Mouse (Mus musculus) heart, adult 11 months (tissue): ENCODE data around the gene Muc3.

ENCODE experiments used
- DNase-seq: peaks from one replicate; pipeline ENCODE4 v3.0.0; 2022

The Muc3 gene

DNA sequence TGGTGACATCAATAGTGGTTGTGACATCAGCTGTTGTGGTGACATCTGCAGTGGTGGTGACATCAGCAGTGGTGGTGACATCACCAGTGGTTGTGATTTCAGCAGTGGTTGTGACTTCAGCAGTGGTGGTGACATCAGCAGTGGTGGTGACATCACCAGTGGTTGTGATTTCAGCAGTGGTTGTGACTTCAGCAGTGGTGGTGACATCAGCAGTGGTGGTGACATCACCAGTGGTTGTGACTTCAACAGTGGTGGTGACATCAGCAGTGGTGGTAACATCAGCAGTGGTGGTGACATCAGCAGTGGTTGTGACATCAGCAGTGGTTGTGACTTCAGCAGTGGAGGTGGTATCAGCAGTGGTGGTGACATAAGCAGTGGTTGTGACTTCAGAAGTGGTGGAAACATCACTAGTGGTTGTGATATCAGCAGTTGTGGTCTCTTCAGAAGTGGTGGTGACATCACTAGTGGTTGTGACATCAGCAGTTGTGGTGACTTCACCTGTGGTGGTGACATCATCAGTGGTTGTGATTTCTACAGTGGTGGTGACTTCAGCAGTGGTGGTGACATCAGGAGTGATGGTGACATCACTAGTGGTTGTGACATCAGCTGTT, at the start of gene Muc3:
Muc3 (minus strand) TSS at position 51 of the 611 bp plus-strand sequence.
- peak; percentile 82 for DNase-seq

DNA sequence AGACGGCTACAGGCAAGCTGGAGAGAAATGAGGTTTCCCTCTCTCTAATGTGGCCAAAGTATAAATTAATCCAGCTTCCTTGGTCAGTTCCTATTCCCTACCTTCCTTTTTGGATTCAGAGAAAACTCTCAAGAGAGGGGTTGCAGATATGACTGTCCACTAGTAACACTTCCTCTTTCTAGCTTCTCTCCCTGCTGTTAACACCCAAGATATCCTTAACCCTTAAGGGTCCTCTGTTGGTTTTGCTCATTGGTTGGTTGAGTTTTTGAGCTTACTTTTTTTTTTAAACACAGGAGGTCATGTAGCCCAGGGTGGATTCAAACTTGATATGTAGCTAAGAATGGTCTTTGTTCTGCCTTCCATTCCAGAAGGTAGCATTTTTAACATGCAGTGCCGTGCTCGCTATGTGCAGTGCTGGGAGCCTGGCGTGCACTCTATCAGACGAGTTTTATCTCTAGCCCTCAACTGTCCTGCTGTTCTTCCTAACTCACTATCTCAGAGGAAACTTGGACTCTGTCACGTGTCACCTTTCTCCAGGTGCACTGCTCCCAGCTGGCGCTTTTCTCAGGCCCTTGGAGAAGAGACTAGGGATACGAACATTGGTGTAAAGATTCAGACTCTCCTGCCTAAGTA, 45.5 kb upstream of the Muc3 start:
- DNase-seq = peak; percentile 49

DNA sequence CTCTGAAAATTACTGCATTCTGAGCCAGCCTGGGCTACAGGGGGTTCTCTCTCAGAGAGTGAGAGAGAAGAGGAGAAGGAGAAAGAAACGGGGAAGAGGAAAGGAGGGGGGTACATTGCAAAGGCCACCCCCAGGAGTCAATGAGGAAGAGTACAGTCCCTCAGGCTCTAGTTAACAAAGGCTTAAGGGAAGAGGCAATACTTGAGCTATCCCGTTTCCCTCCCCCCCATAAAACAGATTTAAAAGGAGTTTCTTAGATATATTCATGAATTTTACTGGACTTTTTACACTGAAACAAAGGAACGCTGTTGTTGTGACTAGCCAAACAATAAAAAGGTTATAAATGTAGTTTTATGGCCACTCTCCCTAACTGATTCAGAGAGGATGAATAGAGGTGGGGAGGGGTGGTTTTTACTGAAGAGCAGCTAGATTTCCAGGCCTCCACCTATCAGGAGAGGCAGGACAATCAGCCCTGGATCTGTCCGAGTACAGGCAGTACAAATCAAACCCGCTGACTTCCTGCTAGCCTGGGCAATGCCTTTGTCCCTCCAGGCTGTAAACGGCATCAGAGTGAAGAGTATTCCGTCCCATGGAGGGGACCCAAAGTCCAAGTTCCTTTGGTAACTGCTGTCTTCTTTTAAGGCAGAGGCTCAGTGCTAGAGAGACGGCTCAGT, 44.3 kb upstream of the Muc3 start:
- peak; percentile 66 for DNase-seq

DNA sequence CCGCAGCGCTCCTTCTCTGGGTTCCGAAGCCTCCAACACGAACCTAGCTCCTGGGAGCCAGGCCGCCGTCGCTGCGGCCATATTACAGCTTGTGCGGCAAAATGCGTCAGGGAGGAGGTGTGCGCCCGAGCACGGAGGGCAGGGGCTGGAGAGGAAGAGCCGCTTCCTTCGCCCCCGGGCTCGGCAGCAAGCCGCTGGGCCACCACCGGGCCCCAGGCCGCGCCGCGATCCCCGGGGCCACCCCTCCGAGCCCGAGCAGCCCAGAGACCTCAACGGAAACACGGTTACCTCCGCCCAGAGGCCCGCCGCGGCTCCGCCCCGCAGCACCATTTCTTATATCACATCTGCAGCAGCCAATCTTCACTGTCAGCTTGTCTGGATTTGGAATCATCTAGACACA, 40.2 kb upstream of the Muc3 start:
- peak; percentile 75 for DNase-seq

DNA sequence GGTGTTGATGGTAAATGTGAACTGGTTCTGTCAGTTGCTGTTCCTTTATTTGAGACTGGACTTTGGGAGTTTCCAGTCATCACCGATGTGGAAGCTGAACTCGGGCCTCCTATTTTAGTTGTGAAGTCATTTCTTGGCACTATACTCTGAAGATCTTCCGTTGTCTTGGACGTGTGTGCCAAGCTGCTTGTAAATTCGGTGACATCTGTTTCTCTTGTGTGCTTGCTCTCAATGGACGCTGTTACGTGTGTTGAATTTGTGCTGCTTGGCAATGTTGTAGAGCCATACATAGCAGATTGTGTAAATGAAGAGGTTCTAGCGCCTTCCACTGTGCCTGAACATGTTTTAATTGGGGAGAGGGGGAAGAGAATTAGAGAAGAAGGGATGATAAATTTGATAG, 36.2 kb upstream of the Muc3 start:
- DNase-seq = no peak

DNA sequence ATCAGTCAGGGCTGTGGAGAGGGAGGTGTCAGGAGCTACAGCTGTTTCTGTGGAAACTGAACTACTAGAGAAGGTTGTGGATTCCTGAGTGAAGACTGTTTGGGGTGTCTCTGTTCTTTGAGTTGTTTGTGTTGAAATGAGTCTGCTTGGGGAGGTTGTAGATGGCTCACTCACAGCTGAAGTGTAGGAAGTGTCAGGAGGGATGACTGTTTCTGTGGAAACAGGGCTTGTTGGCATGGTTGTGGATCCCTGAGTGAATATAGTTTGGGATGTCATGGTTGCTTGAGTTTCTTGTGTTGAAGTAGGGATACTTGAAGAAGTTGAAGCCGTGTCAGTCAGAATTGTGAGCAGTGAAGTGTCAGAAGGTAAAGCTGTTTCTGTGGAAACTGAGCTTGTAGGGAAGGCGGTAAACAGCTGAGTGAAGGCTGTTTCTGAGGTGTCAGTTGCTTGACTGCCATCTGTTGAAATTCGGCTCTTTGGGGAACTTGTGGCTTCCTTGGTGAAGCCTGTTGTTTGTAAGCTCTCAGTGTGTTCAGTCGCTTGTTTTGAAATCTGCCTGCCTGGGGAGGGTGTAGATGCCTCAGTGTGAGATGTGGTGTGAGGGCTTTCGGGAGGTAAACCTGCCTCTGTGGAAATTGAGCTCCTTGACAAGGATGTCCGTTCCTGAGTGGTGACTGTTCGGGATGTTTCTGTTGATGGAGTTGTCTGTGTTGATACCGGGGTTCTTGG, 30.7 kb upstream of the Muc3 start:
- peak; percentile 55 for DNase-seq

DNA sequence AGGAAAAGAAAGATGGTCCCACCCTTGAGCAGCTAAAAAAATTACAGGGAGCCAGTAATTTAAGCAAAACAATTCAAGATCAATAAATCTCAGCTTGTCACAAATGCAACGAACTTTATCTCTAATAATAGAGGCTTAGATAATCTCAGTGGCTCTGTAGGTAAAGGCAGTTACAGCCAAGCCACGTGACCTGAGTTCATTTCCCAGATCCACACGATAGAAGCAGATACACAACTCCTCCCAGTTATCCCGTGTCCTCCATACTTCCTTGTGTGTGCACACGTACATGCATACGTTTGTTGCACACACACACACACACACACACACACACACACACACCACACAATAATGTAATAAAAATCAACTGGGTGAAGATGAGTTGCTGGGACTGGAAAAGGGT, 24.8 kb upstream of the Muc3 start:
- peak; percentile 10 for DNase-seq

DNA sequence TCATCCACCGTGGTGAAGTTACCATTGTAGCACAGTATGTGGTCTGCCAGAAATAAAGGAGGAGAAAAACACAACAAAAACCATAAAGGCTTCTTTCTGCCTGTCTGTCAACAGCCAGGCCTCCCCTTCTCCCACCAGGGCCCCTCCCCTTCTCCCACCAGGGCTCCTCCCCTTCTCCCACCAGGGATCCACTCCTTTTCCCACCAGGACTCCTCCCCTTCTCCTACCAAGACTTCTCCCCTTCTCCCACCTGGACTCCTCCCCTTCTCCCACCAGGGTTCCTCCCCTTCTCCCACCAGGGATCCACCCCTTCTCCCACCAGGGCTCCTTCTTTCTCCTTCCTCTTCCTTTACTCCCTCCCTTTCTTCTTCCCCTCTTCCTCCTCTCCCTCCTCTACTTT, 23.5 kb upstream of the Muc3 start:
- DNase-seq = no peak

DNA sequence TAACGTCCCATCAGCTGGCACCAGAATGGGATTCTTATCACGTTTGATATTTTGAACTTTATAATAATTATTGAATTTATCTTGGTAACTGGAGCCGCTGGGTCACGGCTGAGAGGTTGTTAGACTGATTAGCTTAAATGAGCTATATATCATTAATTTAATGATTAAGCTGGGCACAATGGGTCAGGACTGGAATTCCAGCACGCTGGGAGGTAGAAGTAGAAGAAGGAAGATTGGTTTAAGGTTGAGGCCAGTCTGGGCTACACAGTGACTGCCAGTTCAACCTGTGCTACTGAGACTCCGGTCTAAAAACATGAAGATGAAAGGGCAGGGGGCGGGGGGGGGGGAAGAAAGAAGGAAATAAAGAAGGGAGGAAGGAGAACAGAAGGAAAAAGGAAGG, 22.4 kb upstream of the Muc3 start:
- DNase-seq = no peak

DNA sequence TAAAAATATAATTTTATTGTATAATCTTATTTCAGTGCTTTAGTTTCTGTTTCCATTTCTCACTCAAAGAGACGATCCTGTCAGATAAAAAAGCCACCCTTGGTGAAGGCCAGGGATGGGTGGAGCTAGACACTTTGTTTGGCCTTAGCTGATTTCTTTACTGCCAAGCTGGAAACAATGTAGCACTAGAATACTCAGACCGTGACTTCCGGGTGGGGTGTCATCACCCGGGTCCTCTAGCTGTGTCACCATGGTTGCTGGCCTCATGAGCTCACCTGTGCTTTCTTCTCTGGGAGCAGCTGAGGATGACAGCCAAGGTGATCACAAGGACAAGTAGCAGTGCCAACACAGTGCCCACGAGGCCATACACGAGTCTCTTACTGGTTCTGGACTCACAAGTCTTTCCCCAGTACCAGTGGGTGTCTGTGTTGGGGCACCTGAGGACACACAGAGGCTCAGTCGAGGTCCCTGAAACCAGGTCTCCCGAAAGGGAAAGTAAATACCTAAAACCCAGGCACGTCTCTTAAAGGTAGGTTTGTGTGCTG, 21.8 kb upstream of the Muc3 start:
- peak; percentile 71 for DNase-seq

DNA sequence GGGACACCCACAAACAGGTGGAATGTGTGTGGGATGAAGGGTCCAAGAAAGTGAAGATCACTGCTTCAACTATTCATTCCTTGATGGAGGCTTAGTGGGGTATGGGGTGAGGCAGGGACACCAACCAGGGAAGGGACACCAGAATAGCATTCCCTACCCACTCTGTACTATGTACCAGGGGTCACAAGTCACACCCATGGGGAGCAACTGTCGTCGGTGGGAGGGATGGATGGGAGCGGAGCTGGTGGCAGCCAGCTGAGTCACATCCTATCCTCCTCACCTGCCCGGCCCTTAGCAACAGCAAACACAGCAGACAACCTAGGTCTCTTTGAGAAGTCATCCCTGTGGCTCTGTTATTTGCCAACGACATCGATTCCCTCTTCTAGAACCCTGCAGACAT, 18.4 kb upstream of the Muc3 start:
- peak; percentile 87 for DNase-seq

DNA sequence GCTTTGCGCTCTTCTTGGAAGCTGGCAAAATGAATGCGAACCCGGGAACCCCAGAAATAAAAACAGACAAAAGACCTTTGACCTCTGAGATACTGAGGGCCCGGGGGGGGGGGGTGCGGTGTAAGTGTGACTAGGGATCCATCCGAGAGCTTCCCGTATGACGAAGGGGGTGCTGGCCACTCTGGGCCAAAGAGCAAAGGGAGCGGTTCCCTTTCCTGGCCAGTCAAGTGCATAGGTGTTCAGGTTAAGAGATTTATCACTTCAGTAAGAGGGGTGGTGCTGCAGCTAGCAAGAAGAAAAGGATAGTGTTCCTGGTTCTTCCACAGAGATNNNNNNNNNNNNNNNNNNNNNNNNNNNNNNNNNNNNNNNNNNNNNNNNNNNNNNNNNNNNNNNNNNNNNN, 16.9 kb upstream of the Muc3 start:
- DNase-seq = peak; percentile 17

DNA sequence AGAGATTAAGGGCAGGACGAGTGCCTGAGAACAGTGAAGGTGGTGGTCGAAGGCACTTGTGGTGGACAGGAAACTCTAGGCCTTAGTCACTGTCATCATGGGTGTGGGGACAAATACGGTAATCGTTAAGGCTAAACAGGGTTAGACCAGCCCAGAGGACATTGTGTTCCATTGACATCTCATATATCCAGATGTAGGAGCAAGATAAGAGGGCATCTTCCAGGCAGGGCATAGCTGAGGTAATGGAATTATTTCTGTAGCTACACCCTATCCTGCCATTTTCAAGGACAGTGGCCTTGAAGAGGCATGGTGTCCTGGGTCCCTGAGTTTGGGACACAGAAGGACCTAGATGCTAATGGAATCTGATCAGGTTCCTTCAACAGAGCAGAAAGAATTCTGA, 12.7 kb upstream of the Muc3 start:
- peak; percentile 68 for DNase-seq

DNA sequence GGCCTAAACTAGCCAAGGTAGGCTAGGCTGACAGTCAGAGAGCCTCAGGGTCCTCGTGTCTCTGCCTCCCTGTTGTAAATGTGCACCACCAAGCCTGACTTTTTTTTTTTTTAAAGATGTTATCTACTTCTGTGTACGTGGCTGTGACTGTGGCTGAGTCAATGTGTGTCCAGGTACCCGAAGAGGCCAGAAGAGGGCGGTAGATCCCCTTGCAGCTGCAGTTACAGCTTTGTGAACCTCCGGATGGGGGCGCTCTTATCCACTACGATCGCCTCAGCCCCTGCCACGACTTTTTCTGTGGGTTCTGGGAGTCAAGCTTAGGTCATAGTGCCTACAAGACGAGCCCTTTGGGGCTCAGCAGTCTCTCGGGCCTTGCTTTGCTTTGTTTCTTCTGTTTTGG, 10.3 kb upstream of the Muc3 start:
- DNase-seq = peak; percentile 86

DNA sequence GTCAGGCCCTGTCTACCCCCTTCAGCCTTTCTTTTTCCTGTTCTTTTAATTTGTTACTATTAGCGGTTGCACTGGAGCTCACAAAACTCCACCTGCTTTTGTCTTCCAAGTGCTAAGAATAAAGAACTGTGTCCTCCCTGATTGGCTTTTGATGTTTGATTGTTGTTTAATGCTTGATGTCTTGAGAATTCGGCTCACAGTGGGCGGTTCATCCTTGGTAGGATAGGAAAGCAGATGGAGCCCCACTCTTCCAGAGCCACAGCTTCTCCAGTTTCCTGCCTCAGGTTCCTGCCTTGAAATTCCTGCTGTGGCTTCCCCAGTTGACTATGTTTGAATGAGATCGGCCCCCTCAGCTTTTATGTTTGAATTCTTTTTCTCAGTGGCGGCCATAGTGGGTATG, 4.2 kb upstream of the Muc3 start:
- no peak for DNase-seq

DNA sequence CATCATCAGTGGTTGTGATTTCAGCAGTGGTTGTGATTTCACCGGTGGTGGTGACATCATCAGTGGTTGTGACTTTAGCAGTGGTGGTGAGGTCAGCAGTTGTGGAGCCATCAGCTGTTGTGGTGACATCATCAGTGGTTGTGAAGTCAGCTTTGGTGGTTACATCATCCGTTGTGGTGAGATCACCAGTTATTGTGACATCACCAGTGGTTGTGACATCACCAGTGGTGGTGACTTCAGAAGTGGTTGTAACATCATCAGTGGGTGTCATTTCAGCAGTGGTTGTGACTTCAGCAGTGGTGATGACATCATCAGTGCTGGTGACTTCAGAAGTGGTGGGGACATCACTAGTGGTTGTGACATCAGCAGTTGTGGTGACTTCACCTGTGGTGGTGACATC, 3.5 kb upstream of the Muc3 start:
- no peak for DNase-seq

DNA sequence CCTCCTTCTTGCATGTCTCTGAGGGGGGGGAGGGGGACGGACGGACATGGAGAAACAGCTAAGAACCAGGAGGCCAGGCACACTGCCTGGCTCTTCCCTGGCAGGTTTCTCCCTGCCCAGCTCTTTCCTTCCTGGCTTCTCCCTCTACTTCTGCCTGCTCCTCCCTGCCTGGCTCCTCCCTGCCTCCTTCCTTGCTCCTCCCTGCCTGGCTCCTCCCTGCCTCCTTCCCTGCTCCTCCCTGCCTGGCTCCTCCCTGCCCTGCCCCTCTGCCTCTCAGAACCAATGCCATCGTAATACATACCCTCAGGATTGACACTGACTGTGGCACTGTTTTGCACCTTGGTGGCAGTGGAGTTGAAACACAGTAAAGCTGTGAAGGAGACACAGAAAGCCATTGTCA, 8.3 kb downstream of the Muc3 start:
- no peak for DNase-seq

DNA sequence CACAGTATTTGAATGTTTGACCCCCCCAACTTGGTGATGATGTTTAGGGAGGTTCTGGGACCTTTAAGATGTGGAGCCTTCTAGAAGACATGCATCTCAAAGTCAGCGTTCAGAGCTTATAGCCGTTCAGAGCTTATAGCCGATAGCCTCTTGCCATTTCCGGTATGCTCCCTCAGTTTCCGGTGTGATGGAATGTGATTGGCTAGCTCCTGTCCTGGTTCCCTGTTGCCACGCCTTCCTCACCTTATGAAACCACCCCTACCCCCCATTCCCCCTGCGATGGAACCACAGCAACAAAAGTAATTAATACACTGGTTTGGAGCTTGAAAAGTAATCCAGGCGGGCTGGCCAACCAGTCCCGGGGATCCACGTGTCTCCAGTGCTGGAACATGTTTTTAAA, 10.1 kb downstream of the Muc3 start:
- DNase-seq = no peak

DNA sequence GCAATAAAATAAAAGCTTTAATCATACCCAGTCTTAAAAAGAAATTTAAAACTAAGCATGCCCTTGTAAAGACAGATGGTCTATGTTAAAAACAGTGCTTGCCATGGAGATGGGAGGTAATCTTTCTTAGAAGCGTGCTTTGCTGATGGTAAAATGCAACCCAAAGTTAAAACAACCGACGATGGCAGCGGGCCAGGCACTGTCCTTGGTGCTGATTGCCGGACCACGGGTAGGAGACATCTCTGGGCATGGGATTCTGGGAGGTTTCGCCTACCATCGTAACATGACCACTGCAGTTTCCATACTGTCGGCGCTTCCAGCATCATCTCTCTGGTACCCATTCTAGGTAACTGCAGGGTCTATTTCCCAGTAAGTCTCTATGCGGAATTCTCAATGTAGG, 14.2 kb downstream of the Muc3 start:
- no peak for DNase-seq

DNA sequence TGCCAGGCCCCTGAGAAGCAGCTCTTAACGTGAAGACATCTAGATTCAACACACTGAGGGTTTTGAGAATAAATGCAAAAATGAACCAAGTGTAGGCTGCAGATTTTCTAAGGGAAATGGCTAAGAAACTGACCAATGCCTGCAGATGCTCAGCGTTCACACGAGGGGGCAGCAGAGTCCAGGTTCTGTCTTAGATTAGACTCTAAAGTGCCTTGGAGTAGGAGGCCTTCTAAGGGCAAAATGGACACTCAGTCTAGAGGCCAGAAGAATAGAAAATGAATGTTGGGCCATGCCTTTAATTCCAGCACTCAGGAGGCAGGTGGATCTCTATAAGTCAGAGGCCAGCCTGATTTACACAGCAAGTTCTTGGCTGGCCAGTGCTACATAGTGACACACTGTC, 17.6 kb downstream of the Muc3 start:
- peak; percentile 89 for DNase-seq

DNA sequence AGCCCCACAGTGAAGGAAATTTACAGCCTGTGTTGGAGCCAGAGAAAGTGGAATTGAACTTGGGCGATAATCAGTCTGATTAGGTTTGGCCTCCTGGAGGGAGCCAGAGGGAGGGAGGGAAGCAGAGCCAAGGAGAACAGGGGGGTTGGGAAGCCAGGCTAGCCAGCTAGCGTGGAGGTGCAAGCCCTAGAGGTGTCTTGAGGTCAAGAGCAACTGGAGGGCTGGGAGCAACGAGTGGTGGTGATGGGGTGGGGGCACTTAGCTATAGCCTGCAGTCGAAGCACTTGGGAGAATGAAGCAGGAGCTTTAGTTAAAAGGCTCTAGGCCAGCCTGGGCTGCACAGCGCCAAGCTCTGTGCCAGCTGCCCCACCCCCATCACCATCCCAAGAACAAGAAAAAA, 19.8 kb downstream of the Muc3 start:
- DNase-seq = no peak

DNA sequence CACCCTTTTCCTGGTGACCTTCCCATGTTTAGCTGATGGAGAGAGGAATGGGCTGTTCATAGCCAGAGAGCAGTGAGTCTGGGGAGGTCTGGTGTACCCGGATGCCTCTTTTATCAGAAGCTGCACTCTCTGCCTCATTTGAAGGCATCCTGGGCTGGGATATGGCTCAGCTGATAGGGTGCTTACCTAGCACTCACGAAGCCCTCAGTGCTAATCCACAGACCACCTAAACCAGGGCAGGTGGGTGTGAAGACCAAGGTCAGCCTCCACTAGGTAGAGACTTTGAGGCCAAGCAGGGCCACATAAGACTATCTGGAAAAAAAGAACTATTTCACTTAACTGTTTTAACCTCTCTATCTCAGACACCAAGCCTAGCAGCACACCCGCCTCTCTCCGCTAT, 25.6 kb downstream of the Muc3 start:
- no peak for DNase-seq

DNA sequence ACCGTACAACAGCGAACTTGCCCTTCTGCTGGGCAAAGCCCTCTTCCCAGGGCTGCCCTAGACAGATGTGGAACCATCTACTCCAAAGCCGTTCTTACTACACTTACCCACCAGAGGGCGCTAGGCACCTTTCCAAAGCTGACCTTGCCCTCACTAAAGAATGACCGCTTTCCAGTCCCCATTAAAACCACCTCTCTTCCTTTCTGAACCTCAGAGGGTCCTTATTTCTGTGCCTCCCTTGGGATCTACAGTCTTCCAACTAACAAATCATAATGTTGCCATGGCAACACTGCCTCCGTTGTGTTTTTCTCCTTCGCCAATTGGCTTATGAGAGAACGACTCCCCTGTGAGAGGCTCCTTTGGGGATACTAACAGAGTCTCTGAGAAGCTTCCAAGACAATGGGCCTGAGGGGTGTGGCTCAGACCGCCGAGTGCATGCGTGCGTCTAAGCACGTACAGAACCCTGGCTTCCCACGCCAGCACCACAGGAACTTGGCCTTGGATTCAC, 26.4 kb downstream of the Muc3 start:
- DNase-seq = peak; percentile 97
